Comparison of ENCODE assay signal across 8 mouse cellular contexts in the genomic region with DNA sequence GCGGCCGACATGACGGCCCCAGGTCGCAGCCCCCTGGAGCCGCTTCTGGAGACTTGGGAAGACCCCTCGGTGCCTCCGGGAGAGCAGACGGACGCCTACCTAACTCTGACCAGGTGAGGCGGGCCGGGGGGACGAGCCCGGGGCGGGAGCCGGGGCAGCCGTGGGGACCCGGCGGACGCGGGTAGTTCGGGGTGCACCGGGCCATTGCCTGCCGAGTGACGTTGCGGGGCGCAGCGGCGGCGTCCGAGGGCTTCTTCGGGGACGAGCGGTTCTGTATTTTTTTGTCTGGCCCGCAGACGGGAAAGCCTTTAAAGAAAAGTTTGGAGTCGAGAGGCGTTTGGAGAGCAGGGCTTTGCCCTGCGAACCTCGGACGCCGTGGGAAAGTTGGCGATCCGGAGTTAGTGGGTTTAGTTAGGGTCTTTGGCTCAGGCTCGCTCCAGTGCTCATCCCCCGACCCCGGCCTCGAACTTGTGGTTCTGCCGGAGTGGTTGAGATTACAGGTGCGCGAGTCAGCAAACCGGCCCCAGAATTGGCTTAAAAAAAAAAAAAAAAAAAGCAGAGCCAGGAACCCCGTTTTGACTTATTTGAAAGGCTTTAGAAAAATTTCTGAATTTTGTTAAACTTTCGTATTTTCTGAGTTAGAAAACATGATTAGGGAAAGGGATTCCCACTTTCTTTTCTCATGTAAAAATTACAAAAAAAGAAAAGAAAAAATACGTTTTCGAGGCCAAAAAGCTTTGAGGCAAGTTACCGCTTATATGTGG. TPM values are rescaled to one million over a fixed set of nuclear protein-coding genes. Genes with fewer than 3 reads are reported as not detected.
DNase-seq lines count a peak whose midpoint lies in the region; ATAC-seq and TF ChIP-seq lines count a peak whose summit lies in the region.

No protein-coding gene starts in this region.

- H3K4me3 ChIP-seq in forebrain, embryonic 12.5 days (replicated peaks), result peak overlapping the region; percentile 96
- peak overlapping the region; percentile 98 for H3K4me3 ChIP-seq in hindbrain, embryonic 11.5 days (ENCODE audit: low read depth, low read length)
- peak overlapping the region; percentile 86 for H3K4me3 ChIP-seq in liver, postnatal 0 days (ENCODE audit: low read depth, low read length)
- H3K4me3 ChIP-seq in neural tube, embryonic 13.5 days, result peak overlapping the region; percentile 97

- peaks cover 21% of the 10 kb centered on the region for H3K4me1 ChIP-seq in forebrain, embryonic 12.5 days
- no peaks in the 10 kb centered on the region for H3K4me1 ChIP-seq in hindbrain, embryonic 11.5 days (replicated peaks; ENCODE audit: control insufficient read depth, insufficient read depth, low read length)
- peaks cover 5% of the 10 kb centered on the region; the same call in 1 of the 2 replicates for H3K4me1 ChIP-seq in liver, postnatal 0 days (ENCODE audit: insufficient read depth)
- peaks cover 19% of the 10 kb centered on the region for H3K4me1 ChIP-seq in neural tube, embryonic 13.5 days (replicated peaks)

- peak overlapping the region; percentile 64 for H3K4me2 ChIP-seq in forebrain, embryonic 12.5 days
- H3K4me2 ChIP-seq in hindbrain, embryonic 11.5 days (replicated peaks; ENCODE audit: low read depth, low read length), result peak overlapping the region; percentile 63
- peak overlapping the region; percentile 64 for H3K4me2 ChIP-seq in liver, postnatal 0 days (ENCODE audit: low read depth, low read length)
- peak overlapping the region; percentile 61 for H3K4me2 ChIP-seq in neural tube, embryonic 13.5 days

- peak overlapping the region; percentile 93 for H3K9ac ChIP-seq in forebrain, embryonic 12.5 days
- peak overlapping the region; percentile 93 for H3K9ac ChIP-seq in hindbrain, embryonic 11.5 days (ENCODE audit: low read depth, low read length)
- peak overlapping the region; percentile 93 for H3K9ac ChIP-seq in liver, postnatal 0 days (replicated peaks)
- H3K9ac ChIP-seq in neural tube, embryonic 13.5 days, result peak overlapping the region; percentile 89

- peak overlapping the region; percentile 89 for H3K27ac ChIP-seq in forebrain, embryonic 12.5 days
- peak overlapping the region; percentile 76 for H3K27ac ChIP-seq in hindbrain, embryonic 11.5 days (ENCODE audit: low read depth, low read length)
- peak overlapping the region; percentile 85 for H3K27ac ChIP-seq in liver, postnatal 0 days (ENCODE audit: low read depth)
- peak overlapping the region; percentile 78 for H3K27ac ChIP-seq in neural tube, embryonic 13.5 days (replicated peaks)

- ATAC-seq in forebrain, embryonic 12.5 days (ENCODE audit: low FRiP score), result peak; percentile 54
- peak; percentile 60 for ATAC-seq in hindbrain, embryonic 11.5 days (ENCODE audit: low FRiP score)
- ATAC-seq in liver, postnatal 0 days, result peak; percentile 53
- ATAC-seq in neural tube, embryonic 13.5 days (ENCODE audit: low read depth), result peak; percentile 59; the same call in 1 of the 2 replicates

- H3K27me3 ChIP-seq in forebrain, embryonic 12.5 days, result no peaks in the 10 kb centered on the region
- no peaks in the 10 kb centered on the region for H3K27me3 ChIP-seq in hindbrain, embryonic 11.5 days (ENCODE audit: control insufficient read depth, insufficient read depth, low read length)
- no peaks in the 10 kb centered on the region for H3K27me3 ChIP-seq in liver, postnatal 0 days (ENCODE audit: insufficient read depth, low read length)
- H3K27me3 ChIP-seq in neural tube, embryonic 13.5 days, result no peaks in the 10 kb centered on the region

- TF ChIP-seq CTCF in liver, postnatal 0 days (IDR thresholded peaks at IDR 0.05; ENCODE audit: low read depth), result no peak

- 2% methylated on average over 51 of the region's 56 CpGs for WGBS in forebrain, embryonic 12.5 days
- 2% methylated on average over 48 of the region's 56 CpGs for WGBS in hindbrain, embryonic 11.5 days
- WGBS in liver, postnatal 0 days (ENCODE audit: insufficient replicate concordance), result 1% methylated on average over 48 of the region's 56 CpGs
- WGBS in neural tube, embryonic 13.5 days, result under 1% methylated on average over 54 of the region's 56 CpGs

- peak; percentile 11 for DNase-seq in layer of hippocampus, adult 11-12 months (ENCODE audit: low spot score)
- DNase-seq in layer of hippocampus, adult 9-11 months, result no peak
- DNase-seq in ZHBTc4 (ENCODE audit: low read depth, low spot score), result peak; percentile 36
- peak; percentile 55 for DNase-seq in hindbrain, embryonic 11.5 days (ENCODE audit: low spot score)
- DNase-seq in liver, postnatal 0 days, result no peak
- DNase-seq in ovary, postnatal 10 days (ENCODE audit: low spot score), result no peak

- peaks cover 29% of the 10 kb centered on the region for H3K36me3 ChIP-seq in forebrain, embryonic 12.5 days (replicated peaks)
- no peaks in the 10 kb centered on the region for H3K36me3 ChIP-seq in hindbrain, embryonic 11.5 days (ENCODE audit: control insufficient read depth, insufficient read depth, low read length)
- H3K36me3 ChIP-seq in liver, postnatal 0 days (replicated peaks; ENCODE audit: insufficient read depth, low read length), result peaks cover 12% of the 10 kb centered on the region
- peaks cover 27% of the 10 kb centered on the region for H3K36me3 ChIP-seq in neural tube, embryonic 13.5 days

- H3K9me3 ChIP-seq in forebrain, embryonic 12.5 days, result no peaks in the 10 kb centered on the region
- no peaks in the 10 kb centered on the region for H3K9me3 ChIP-seq in hindbrain, embryonic 11.5 days (ENCODE audit: control insufficient read depth, low read length)
- no peaks in the 10 kb centered on the region for H3K9me3 ChIP-seq in liver, postnatal 0 days (ENCODE audit: low read length)
- H3K9me3 ChIP-seq in neural tube, embryonic 13.5 days, result no peaks in the 10 kb centered on the region

- TF ChIP-seq EP300 in liver, postnatal 0 days (IDR thresholded peaks at IDR 0.05; ENCODE audit: low read depth), result no peak

RNA-seq across cellular contexts. Expression of gene Rif1, which starts 0.7 kb away (rescaled TPM):
- polyA plus RNA-seq in forebrain, embryonic 12.5 days (2016; fragmentation: Nextera tagmentation; extraction: Ambion mirVana), result 53.0 and 56.1 TPM in 2 replicates
- polyA plus RNA-seq in hindbrain, embryonic 11.5 days (2014; fragmentation: Nextera tagmentation; extraction: Ambion mirVana), result 46.7 and 47.7 TPM in 2 replicates
- 7.4 and 9.2 TPM in 2 replicates for polyA plus RNA-seq in liver, postnatal 0 days (2015; fragmentation: Nextera tagmentation; extraction: Ambion mirVana)
- polyA plus RNA-seq in neural tube, embryonic 13.5 days (2015; fragmentation: Nextera tagmentation; extraction: Ambion mirVana), result 19.8 and 20.2 TPM in 2 replicates

RNA-seq across cellular contexts. Expression of gene Tnfaip6, which starts 35.5 kb away (rescaled TPM):
- polyA plus RNA-seq in forebrain, embryonic 12.5 days (2016; fragmentation: Nextera tagmentation; extraction: Ambion mirVana), result 22.9 and 25.9 TPM in 2 replicates
- 30.1 and 31.2 TPM in 2 replicates for polyA plus RNA-seq in hindbrain, embryonic 11.5 days (2014; fragmentation: Nextera tagmentation; extraction: Ambion mirVana)
- polyA plus RNA-seq in liver, postnatal 0 days (2015; fragmentation: Nextera tagmentation; extraction: Ambion mirVana), result 0.22 and 0.34 TPM in 2 replicates
- 7.4 and 12.2 TPM in 2 replicates for polyA plus RNA-seq in neural tube, embryonic 13.5 days (2015; fragmentation: Nextera tagmentation; extraction: Ambion mirVana)

Comparison
In these comparisons a context has a peak if more than half of its experiments do, and no peak if none do; other contexts are left out.
1. DNase-seq: peak in layer of hippocampus, adult 11-12 months (single experiment), ZHBTc4 (single experiment) and hindbrain, embryonic 11.5 days (single experiment); none in layer of hippocampus, adult 9-11 months (single experiment), liver, postnatal 0 days (single experiment) and ovary, postnatal 10 days (single experiment).
2. Peak in every context shown above with its lines, with median percentiles within 50 percentile points of each other: ATAC-seq, H3K27ac ChIP-seq, H3K4me2 ChIP-seq, H3K4me3 ChIP-seq and H3K9ac ChIP-seq.